Mouse (Mus musculus): ENCODE results near the gene Thtpa.

The Thtpa gene

DNA sequence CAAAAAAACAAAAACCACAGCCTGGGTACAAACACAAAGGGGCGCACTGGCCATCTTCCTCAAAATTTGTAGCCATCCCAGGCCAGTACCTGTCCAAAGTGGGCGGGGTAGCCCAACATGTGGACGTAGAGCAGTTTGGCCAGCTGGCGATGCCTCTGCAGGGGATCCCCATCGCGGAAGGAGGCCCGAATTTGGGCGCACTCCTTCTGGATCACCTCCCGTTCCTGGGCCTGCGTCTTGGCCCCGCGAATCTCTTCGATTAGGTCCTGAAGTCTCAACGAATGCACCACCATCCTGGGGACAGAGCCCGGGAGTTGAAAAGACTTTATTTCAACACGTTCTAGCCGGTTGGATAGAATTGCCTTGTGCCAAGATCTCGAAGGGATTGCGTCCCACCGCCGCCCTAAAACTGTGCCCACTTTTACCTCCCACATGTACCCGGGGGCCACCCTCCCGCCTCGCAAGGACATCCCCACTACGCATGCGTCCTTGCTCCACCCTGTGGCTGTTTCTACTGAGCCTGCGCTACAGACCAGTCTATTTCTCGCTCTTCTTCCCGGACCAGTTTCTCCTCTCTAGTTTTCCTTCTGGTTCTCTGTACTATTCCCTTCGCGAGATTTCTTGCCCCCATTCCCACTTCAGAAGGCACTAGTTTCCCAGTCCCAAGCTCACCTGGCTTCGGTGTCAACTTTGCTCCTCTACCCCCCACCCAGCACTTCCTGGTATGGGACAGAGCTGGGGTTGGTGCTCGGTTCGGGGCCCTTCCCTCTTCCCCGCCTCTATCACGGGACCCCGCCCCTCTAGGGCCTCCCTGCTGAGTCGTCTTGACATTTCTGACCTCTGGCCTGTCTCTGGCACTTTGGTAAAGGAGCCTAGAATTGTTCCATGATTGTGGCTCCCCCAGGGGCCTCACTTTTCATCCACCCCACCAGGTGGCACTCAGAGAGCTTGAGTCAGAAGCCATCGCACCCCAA lies 11.5 kb downstream of the Thtpa start, which contains the start of gene Ap1g2:
Gene Ap1g2, minus strand, starts transcription at position 758 of the 974 bp plus-strand sequence.
- no peak for DNase-seq (ENCODE audit: low read depth)

GRCm38 (mm10) chr14:55106990-55107389 lies 12.4 kb downstream of the Thtpa start:
- DNase-seq (ENCODE audit: low read depth) = no peak

GRCm38 (mm10) chr14:55108202-55108870 lies 13.8 kb downstream of the Thtpa start:
- DNase-seq (ENCODE audit: low read depth) = no peak

- DNase-seq (ENCODE audit: low read depth) = peak; percentile 10
Measured at GRCm38 (mm10) chr14:55109048-55109873, 14.7 kb downstream of the Thtpa start.

DNA sequence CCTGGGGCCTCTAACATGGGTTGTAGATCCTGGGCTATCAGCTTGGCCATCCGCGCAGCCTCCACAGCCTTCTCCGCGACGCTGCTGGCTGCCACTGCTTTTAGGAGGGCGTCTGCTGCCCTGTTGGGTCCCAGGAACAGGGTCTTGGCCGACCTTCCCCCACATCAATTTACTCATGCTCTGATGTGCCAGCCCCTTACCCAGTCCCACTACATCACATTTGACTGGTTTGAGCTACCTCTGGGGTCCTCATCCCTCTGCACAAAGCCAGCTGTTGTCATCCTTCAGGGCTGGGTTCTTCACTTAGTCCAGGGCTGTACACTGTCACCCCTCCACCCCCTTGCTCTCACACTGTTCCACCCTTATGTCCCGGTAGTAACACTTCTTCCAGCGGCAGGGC lies 15.5 kb downstream of the Thtpa start:
- DNase-seq (ENCODE audit: low read depth) = no peak

DNA sequence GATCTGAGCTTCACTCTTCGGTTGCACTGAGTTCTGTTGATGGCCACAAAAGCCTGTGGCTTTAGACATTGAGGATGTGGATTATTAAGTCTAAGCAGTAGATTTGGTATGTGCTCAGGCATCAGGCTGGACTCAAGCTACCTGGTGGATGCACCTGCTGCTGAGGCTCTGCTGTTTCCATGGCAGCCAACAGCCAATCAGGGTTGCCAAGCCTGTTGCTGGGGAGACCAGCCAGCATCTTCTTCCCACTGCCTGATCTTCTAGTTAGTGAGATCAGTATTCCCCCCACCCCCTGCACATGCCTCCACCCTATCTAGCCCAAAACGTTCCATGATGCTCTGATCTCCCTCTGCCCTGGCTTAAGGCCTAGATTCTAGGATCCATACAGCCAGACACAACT lies 17.1 kb downstream of the Thtpa start:
- no peak for DNase-seq (ENCODE audit: low read depth)

GRCm38 (mm10) chr14:55113351-55113974 lies 18.9 kb downstream of the Thtpa start:
- DNase-seq (ENCODE audit: low read depth) = no peak

GRCm38 (mm10) chr14:55113975-55114645 lies 19.5 kb downstream of the Thtpa start:
- no peak for DNase-seq (ENCODE audit: low read depth)

DNA sequence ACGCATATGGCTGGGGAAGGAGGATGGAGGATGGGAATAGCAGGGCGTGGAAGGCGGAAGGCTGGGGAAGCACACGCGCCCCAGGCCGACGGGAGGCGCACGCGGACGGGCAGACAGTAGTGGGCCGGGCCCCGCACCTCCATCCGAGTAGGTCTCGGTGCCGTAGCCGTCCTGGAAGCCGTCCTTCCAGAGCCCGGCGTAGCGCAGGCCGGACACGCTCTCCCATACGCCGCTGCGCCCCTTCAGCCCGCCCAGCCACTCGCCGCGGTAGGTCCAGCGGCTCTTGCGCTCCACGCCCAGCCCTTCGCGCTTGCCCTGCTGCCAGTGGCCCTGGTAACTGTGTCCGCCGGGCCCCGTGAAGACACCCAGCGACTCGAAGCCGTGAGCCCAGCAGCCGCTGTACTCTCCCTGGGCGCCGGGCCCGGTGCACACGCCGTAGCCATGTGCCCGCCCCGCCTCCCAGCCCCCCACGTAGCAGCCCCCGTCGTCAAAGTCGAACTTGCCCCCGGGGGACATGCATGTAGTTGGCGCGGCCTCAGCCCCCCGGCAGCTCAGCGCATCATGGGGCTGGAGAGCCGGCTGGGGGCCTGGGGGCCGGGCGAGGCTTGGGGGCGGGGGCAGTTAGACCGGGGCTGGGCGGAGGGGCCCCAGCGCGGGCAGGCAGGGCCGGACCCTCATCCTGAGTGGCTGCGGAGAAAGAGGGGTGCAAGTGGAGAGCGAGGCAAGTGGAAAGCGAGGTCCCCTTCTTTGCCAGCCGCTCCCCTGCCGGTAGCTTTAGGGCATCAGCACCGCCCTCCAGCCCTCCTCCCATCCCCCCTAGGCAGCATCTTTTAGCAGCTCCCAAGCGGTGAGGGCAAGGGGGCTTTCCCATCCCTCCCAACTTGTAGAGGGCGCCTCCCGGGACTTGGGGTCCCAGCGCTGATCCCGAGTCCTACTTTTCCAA lies 20.4 kb downstream of the Thtpa start:
- DNase-seq (ENCODE audit: low read depth) = no peak

DNA sequence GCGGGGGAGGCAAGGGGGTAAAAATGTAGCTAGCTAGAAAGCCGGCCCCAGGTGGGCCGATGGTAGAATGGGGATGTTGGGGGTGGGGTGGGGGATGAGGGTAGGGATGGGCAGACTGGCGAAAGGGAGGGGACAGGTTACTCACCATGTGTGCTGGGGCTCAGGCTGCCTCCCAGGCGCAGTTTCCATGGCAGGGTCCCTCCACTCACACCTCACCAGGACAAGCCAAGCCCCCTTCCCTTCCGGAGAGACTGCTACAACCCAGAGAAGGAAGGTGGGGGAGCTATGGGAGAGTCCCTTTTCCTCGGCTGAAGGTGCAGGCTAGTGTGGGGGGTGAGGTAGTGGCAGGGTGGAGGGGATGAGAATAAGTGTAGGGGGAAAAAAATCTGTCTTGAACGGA lies 21.3 kb downstream of the Thtpa start:
- DNase-seq (ENCODE audit: low read depth) = no peak

- DNase-seq (ENCODE audit: low read depth) = no peak
Measured at GRCm38 (mm10) chr14:55116425-55117200, 22.0 kb downstream of the Thtpa start, which contains the start of gene Jph4. Gene Jph4, minus strand, starts transcription at chr14:55116935.

DNA sequence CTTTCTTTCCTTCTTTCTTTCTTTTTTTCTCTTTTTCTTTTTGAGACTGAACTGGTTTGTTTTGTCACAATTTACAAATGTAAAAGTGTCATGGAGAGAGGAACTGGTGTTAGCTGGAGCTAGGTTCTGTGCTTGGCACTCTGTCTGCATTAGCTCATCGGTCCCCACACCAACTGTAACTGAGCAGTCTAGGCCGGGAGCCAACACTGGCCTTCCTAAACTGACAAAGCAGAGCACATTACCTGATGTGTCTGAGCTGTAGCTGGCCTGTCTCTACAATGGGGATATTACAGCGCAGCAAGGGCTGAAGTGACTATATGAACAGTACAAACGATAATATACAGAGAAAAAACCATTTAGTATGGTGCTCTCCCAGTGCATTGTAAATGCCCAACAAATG lies 24.3 kb downstream of the Thtpa start:
- no peak for DNase-seq (ENCODE audit: low read depth)

DNA sequence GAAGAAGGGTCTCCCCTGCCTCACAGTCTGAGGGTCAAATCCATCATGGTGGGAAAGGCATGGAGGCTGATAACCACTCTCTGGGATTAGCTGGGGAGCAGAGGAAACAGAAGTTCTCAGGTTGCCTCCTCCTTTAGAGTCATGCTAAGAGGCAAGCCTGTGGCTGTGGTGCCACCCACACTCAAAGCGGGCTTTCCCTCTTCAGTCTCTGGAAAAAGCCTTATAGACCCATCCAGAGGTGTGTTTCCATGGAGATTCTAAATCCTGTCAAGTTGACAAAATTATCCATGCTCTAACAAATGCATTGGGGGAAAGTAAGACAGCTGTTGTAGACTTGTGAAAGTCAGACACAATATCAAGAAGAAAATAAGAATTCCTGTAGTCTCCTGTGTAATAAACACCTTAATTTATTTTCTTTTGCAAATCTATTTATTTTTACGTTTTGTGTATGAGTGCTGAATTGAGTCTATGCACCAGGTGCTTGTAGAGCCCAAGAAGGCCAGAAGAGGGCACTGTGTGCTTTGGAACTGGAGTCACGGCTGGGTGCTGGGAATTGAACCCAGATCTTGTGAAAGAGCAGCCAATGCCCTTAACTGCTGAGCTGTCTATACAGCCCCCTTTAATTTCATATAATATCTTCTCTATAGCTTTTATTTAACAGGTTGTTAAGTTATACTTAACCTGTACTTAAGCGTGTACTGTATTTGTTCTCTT lies 25.0 kb downstream of the Thtpa start:
- no peak for DNase-seq (ENCODE audit: low read depth)

- peak; percentile 60 for DNase-seq (ENCODE audit: low read depth)
Measured at GRCm38 (mm10) chr14:55121947-55122346, 27.4 kb downstream of the Thtpa start.

DNA sequence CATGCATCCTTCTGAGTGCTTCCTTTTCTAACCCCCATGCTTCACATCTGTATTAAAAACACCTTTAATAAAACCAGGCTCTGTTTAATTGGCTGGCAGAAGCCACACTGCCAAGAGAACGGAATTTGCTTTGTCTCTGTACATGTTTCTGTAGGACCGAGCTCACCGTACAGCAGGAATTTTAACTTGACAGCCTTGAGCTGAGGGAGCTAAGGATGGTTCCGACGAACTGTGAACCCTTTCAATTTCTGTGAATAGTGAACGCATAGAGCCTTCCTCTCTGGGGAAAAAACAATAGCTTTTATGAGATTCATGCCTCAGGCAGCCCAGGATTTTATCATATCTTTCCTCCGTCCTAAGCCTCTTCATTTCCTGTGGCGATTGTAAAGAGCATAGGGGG lies 27.8 kb downstream of the Thtpa start:
- no peak for DNase-seq (ENCODE audit: low read depth)

DNA sequence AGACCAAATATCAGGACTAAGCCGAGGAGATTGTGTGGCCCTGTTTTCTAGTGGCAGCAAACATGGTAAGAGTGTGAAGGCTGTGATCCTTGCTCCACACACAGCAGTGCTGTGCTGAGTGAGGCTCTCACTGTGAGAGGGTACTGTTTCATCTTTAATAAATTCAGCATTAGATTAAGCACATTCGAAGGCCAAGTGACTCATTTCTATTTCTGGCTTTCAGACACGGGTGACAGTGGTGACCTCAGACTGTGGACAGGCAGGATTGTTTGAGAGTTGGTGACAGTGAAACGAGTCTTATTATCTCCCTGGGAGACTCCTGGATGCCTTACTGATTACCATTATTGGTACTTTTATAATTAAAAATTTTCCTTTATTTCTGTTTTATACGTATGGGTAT lies 31.1 kb downstream of the Thtpa start:
- no peak for DNase-seq (ENCODE audit: low read depth)

- DNase-seq (ENCODE audit: low read depth) = no peak
Measured at GRCm38 (mm10) chr14:55126521-55126920, 31.9 kb downstream of the Thtpa start.

GRCm38 (mm10) chr14:55135676-55136075 lies 41.1 kb downstream of the Thtpa start:
- no peak for DNase-seq (ENCODE audit: low read depth)

- DNase-seq (ENCODE audit: low read depth) = no peak
Measured at GRCm38 (mm10) chr14:55139313-55139712, 44.7 kb downstream of the Thtpa start.

Measured in NIH3T3 (cell line).